Mouse (Mus musculus) bone marrow, adult 2 months (tissue): ENCODE data around the gene Matk.

Experiments
- CTCF ChIP-seq: fragments of 200-500 bp; IDR thresholded peaks from 2 replicates; pipeline ENCODE4 v1.5.1; 2011; ENCODE audit warnings: low read length, control low read depth; ENCODE audit not compliant: control insufficient read depth, insufficient read depth
- POLR2A ChIP-seq: fragments of 200-500 bp; IDR thresholded peaks from 2 replicates; pipeline ENCODE4 v1.6.1; 2011; ENCODE audit warnings: low read depth, mild to moderate bottlenecking, control low read depth, low read length, borderline replicate concordance; ENCODE audit not compliant: control insufficient read depth

- peak; percentile 28; the same call in 1 of the 2 replicates for TF ChIP-seq CTCF
- TF ChIP-seq POLR2A = no peak
Measured at GRCm38 (mm10) chr10:81210154-81210553, 42.6 kb upstream of the Matk start.
